Mouse (Mus musculus): ENCODE measurements at regions not wholly inside any gene's neighbourhood (a gene's known extent, or its start where the extent isn't known, plus 50 kb on each side); places are given as distances from the start of the nearest gene placed in this dataset.

DNA sequence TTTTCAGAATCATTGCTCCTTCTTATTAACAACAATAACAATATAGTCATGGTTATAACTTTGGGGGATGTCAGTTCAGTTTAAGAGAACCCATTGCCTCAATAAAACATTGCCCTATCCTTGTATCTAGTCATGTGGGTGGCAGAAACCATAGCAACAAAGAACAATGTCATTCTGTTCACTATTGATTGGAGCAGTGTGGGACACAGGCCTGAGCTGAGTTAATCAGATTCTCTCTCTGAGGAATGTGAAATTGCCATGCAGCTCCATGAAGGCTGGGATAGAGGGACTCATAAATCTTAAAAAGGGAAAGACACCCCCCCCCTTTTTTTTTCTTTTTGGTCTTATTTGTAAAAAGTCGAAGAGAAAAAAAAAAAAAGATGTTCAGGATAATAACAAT is 165.4 kb upstream of the Pet2 start:
- Histone ChIP-seq H3K4me3 (replicated peaks) (no peak overlapping the region), H3K36me3 (no peaks in the 10 kb centered on the region), H3K4me2 (replicated peaks) (no peak overlapping the region), H3K27ac (no peak overlapping the region), H3K9me3 (no peaks in the 10 kb centered on the region), H3K9ac (replicated peaks) (no peak overlapping the region), H3K27me3 (no peaks in the 10 kb centered on the region), H3K4me1 (replicated peaks) (no peaks in the 10 kb centered on the region)
- WGBS: 36% methylated on average over 1 of the region's 1 CpGs
- ATAC-seq: peak; percentile 76; the same call in 1 of the 2 replicates

GRCm38 (mm10) chrX:89559318-89559717 is 149.8 kb upstream of the Pet2 start:
- no peaks in the 10 kb centered on the region for H3K27me3 ChIP-seq
- H3K27ac ChIP-seq: no peak overlapping the region
- H3K4me3 ChIP-seq (replicated peaks): no peak overlapping the region
- no peaks in the 10 kb centered on the region for H3K9me3 ChIP-seq
- H3K4me2 ChIP-seq (replicated peaks): no peak overlapping the region
- H3K36me3 ChIP-seq: no peaks in the 10 kb centered on the region
- H3K9ac ChIP-seq (replicated peaks): no peak overlapping the region
- no peaks in the 10 kb centered on the region for H3K4me1 ChIP-seq (replicated peaks)
- ATAC-seq: no peak
